Mouse (Mus musculus) lung, postnatal 25 days (tissue): Measurements from ENCODE around the gene Fndc7.
A peak's percentile ranks its signal among the peaks of the same experiment; 100 is the strongest.
"Not testable (repeated sequence)": the region's sequence is repeated elsewhere in the genome, so short reads cannot be mapped to it uniquely, and the experiment has no call there.

Experiments
- DNase-seq: peaks from one replicate; pipeline ENCODE4 v3.0.0; 2022; ENCODE audit warnings: low spot score

Fndc7 gene

DNA sequence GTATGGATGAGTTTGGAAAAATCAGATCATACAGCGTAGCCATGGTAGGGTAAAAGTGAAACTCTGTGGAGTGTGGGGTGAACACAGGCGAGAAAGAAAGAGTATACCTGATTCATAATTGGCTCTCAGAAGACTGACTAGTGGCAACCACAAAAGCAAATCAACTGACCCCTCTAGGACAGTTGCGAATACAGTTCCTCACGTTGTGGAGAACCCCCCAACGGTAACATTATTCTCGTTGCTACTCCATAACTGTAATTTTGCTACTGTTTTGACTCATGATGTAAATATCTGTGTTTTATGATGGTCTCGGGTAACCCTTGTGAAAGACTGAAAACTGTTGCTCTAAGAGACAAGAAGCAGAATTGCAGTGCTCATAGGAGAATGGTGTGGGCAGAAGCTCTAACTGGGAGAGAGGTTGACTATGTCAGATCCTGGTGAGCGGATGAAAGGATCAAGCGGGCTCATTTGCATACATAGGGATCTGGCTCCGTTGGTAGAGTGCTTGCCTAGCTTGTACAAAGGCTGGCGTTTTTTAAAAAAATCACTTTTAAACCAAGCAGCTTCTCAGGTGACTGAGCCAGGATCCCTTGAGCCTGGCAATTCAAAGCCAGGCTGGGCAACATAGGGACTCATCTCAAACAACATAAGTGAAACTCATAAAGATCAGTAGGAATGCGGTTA, 2.7 kb downstream of the Fndc7 start:
- no peak for DNase-seq

DNA sequence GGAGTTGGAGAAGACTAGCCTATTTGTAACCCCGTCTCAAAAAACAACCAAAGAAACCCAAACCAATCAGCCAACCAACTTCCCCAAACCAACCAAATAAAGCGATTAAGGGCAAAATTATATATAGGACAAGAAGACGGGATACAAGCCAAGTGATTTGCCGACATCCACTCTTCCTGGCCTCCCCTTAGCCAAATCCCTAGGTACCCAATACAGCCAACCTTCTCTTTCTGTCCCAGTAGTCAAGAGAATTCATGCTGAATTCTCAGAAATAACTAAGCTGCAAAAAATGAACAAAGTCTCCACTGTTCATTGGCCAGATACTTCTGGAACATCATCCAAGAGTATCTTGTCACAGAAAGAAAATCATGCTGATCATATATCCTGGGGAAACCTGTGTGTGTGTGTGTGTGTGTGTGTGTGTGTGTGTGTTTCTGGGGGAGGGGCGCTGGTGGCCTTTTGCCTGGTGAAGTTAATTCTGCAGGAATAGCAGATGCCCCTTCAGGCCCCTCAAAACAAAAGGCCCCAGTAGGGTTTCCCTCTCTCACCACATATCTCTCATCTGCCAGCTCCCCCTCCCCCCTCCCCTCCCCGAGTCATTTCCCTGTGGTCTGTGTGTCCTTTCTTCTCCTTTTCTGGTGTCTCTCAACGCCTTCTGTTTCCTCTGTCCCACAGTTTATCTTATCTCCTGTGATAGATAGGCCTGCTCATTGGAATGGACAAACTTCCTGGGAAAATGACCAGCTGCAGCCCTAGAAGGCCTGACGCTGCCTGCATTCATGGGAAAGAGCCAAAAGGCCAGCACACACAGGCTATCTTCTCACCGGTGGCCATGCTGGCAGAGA, 3.9 kb downstream of the Fndc7 start:
- DNase-seq: peak; percentile 55

- no peak for DNase-seq
Measured at GRCm38 (mm10) chr3:108884706-108885289, 5.0 kb downstream of the Fndc7 start.

GRCm38 (mm10) chr3:108883067-108883466, 6.7 kb downstream of the Fndc7 start:
- DNase-seq: no peak

- not testable (repeated sequence) for DNase-seq
Measured at GRCm38 (mm10) chr3:108881873-108882272, 7.9 kb downstream of the Fndc7 start.

GRCm38 (mm10) chr3:108880544-108881507, 9.0 kb downstream of the Fndc7 start:
- peak; percentile 49 for DNase-seq

- no peak for DNase-seq
Measured at GRCm38 (mm10) chr3:108879836-108880435, 9.9 kb downstream of the Fndc7 start.

DNA sequence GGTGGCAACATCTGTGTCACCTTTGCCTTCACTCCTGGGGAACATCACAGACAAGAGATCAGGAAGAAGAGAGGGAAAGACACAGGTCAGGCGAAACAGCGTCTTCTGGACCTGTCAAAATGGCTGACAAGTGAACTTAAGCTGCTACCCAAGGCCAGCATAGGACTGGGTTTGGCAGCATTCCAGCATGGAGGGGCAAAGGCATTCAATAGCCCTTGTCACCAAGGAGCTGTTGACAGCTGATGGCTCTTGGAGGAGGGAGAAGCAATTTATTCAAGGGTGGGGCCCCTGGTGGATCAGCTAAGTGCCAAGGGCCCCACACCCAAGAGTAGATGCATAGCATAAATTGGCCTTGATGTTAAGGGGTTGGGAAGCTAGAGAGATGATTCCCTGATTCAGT, 10.7 kb downstream of the Fndc7 start:
- DNase-seq: no peak

DNA sequence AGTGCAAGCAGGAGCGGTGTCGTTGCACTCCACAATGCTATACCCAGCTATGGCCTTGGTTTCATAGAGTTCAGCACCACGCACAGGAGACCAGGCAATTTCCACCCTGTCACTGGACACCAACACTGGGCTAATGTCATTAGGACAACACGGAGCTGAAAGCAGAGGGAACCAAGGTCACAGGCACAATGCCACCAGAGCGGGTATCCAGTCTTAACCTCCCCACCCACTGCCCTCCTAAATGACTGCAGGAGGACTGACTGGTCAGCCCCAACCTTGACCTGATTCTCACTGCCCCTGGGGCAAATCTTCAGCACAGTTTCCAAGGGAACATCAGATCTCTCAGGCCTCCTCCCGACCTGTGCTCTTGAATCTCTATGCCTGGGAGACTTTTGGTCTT, 19.2 kb downstream of the Fndc7 start:
- DNase-seq: no peak

- DNase-seq: no peak
Measured at GRCm38 (mm10) chr3:108867449-108867848, 22.4 kb downstream of the Fndc7 start.

GRCm38 (mm10) chr3:108865676-108866075, 24.1 kb downstream of the Fndc7 start:
- no peak for DNase-seq

- no peak for DNase-seq
Measured at GRCm38 (mm10) chr3:108865129-108865528, 24.7 kb downstream of the Fndc7 start.

- DNase-seq: no peak
Measured at GRCm38 (mm10) chr3:108863091-108863490, 26.7 kb downstream of the Fndc7 start.

DNA sequence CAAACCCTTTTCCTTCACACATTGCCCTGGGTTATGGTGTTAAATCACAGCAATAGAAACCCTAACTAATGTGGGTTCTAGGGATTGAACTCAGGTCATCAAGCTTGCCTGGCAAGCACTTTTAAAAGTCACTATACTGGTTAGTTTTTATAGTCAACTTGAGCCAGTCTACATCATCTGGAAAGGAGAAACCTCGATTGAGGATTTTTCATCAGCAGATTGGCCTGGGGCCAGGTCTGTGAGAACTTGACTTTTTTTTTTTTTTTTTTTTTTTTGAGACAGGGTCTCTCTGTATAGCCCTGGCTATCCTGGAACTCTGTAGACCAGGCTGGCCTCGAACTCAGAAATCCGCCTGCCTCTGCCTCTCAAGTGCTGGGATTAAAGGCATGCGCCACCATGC, 27.5 kb downstream of the Fndc7 start:
- not testable (repeated sequence) for DNase-seq

GRCm38 (mm10) chr3:108860786-108861185, 29.0 kb downstream of the Fndc7 start:
- DNase-seq: no peak

DNA sequence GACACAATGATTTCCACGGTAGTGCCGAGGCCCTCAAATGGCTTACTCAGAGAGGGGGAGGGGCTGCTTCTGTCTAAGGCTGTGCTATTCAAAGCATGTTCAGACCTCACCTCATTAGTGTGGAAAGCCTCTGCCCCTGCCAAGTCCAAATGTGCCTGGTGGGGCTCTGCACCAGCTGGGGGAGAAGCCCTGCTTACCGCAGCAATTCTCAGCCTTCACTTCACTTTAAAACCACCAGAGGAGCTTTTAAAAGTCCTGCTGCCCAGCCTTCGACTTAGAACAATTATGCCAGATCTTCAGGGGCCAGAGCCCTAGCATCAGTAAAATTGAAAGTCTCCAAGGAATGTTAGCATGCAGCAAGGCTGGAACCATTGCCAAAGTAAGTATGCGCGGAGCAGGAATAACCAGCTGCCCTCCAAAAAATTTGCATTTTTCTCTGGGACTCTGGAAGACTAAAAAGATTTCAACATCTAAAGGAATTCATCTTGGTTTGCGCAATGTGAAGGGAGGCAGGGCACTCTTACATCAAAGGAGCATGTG, 31.5 kb downstream of the Fndc7 start:
- peak; percentile 88 for DNase-seq

- no peak for DNase-seq
Measured at GRCm38 (mm10) chr3:108857714-108858113, 32.1 kb downstream of the Fndc7 start.

GRCm38 (mm10) chr3:108857124-108857470, 32.7 kb downstream of the Fndc7 start:
- no peak for DNase-seq

DNA sequence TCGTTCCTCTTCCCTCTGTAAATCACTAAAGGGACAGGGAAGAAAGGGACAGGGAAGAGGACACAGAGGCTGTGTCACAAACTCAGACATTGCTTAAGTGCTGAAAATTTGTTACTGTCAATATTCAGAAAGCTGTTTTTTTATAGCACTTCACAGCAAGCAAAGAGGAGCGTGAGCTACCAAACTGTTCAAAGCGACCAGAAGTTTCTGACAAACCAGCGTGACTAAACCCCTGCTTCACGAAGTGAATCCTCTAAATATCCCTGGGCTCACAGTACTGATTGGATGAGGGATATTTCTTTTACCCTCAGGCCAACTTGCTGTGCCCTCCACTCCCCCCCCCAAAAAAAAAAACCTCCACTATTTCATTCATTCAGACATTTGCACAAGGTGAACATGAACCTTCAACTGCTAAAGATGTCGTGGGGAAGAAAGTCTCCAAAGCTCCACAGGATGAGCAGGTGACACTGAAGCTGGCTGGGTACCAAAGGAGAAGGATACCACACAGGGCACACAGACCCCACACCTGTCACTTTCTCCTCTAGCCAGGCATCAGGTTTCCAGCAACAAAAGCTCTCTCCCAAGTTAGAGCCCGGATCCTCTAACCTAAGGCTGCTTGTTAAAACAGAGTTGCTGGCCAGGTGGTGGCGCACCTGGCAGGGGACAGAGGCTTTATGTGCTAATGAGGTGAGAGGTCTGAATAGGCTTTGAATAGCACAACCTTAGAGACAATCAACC, 33.3 kb downstream of the Fndc7 start:
- DNase-seq: peak; percentile 68

DNA sequence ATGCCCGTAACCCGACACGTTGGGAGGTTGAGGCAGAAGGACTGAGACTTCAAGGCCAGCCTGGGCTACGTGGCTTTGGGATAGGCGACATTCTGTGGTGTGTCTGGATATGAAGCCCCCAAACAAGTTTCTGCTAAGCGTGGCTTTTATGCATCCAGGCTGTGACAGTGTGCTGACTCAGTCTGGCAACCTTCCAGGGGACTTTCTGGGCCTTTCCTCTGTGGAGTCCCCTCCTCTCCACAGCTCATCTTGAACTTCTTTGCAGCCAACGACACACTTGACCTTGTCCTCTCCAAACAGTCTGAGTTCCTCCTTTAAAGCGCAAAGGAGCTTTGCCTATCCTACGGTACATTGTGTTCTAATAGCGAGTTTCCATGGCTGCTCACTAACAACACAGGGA, 33.9 kb downstream of the Fndc7 start:
- DNase-seq: peak; percentile 54

- peak; percentile 62 for DNase-seq
Measured at GRCm38 (mm10) chr3:108855371-108855770, 34.4 kb downstream of the Fndc7 start.
